Mouse (Mus musculus): ENCODE measurements at regions not wholly inside any gene's neighbourhood (a gene's known extent, or its start where the extent isn't known, plus 50 kb on each side); places are given as distances from the start of the nearest gene placed in this dataset.

DNA sequence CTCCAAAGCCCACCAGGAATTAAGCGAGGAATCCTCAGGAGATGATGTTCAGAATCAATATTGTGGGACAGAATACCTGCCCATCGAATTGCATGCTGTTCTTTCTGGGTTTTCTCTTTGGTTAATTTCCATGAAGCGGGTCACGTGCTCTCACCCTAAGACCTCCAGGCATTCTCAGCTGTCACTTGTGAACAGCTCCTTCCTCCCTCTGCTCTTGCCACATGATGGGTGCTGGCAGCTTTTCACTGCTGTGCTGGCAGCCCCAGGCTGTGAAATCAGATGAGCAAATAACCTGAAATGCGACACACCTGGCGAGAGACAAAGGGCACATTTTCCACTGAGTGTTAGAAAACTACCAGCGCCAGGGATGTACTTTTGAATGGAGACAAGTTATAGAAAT is 207.8 kb upstream of the Pitrm1 start:
- TF ChIP-seq EP300 (IDR thresholded peaks at IDR 0.05; ENCODE audit: low read depth in 1 of 2, low read length in 2 of 2) (no peak), NRF1 (IDR thresholded peaks at IDR 0.05; ENCODE audit: insufficient read depth, low read depth, low read length, poor library complexity, severe bottlenecking) (no peak), CTCF (IDR thresholded peaks at IDR 0.05 in 2 of 3, conservative IDR thresholded peaks at IDR 0.05 in 1 of 3; ENCODE audit: control insufficient read depth in 1 of 3, insufficient read depth in 1 of 3, low read depth in 2 of 3, low read length in 3 of 3, poor library complexity in 1 of 3, severe bottlenecking in 1 of 3) (no peak), TAL1 (IDR thresholded peaks at IDR 0.05; ENCODE audit: low read length) (no peak), TCF12 (IDR thresholded peaks at IDR 0.05; ENCODE audit: low read depth, low read length) (no peak), POLR2A (IDR thresholded peaks at IDR 0.05; ENCODE audit: control insufficient read depth in 1 of 2, insufficient read depth in 1 of 2, low read depth in 1 of 2, low read length in 2 of 2, poor library complexity in 1 of 2) (no peak), MAX (IDR thresholded peaks at IDR 0.05; ENCODE audit: low read length) (no peak), GATA1 (IDR thresholded peaks at IDR 0.05; ENCODE audit: low read depth, low read length) (no peak), ZC3H11A (IDR thresholded peaks at IDR 0.05; ENCODE audit: low read depth, low read length) (no peak), RAD21 (IDR thresholded peaks at IDR 0.05; ENCODE audit: low read depth, low read length) (no peak)
